Mouse (Mus musculus): ENCODE results near the gene Sirt3. TPM values are rescaled to one million over a fixed set of nuclear protein-coding genes. Genes with fewer than 3 reads are reported as not detected.

The Sirt3 gene
- polyA plus RNA-seq, 1 experiment from 2014 or later = 42.1 TPM

DNA sequence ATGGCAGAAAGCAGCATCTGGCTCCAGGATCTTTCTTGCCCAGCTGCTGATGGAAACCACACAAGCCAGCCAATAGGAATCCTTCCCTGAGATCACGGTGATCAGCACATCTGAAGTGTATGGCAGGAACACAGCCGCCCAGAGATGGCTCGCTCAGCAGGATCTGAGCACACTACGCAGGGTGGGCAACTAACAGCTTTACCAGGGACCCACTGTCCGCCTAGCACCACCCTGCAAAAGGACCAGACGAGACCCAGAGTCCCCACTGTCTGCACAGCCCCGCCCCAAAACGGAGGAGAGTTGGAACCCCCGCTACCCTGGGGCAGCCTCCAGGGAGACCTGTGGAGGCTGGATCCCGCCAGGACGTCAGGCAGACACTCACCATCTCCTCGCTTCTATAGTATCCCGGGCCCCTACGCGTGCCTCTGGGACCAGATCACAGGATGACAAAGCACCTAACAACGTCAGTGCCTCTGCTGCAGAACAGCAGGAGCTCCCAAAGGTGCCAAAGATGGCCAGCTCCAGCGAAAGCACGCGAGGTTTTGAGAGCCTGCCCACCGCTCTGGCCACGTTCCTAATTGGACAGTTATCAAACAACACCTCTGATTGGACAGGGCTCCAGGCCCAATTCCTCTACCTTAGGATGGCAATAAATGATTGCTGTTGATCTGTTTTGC, 60.3 kb downstream of the Sirt3 start, which contains the start of gene Zfp941:
Zfp941 (minus strand) TSS at position 526 of the 677 bp plus-strand sequence.
- Histone ChIP-seq H3K36me3 (0 out of 2 replicates have a peak, but pooled peaks cover 9% of the 10 kb centered on the region), H3K27ac (peak within 1 kb of the TSS; percentile 90), H3K27me3 (no peaks in the 10 kb centered on the region), H3K9ac (replicated peaks) (peak within 1 kb of the TSS; percentile 82), H3K4me2 (replicated peaks) (peak within 1 kb of the TSS; percentile 70), H3K4me3 (replicated peaks) (peak within 1 kb of the TSS; percentile 66), H3K9me3 (no peaks in the 10 kb centered on the region), H3K4me1 (replicated peaks) (peaks cover 19% of the 10 kb centered on the region; the same call in 1 of the 2 replicates)
- ATAC-seq = peak; percentile 94
- 1% methylated on average over 21 of the region's 21 CpGs for WGBS

DNA sequence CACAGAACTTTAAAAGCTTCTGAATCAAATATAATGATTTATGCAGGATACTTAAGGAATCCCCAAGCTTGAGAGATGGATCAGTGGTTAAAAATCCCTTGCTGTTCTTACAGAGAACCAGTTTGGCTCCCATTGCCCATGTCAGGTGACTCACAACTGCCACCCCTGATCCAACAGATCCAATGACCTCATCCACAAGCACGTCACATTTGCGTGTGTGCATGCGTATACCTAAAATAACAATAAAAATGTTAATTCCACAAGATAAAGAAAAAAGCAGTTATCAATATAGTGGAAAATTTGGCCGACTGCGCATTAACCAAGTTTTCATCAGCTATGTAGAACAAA, 60.8 kb downstream of the Sirt3 start:
- peak; percentile 71 for ATAC-seq
- Histone ChIP-seq H3K4me3 (replicated peaks) (peak overlapping the region; percentile 66), H3K9me3 (no peaks in the 10 kb centered on the region), H3K36me3 (0 out of 2 replicates have a peak, but pooled peaks cover 9% of the 10 kb centered on the region), H3K27me3 (no peaks in the 10 kb centered on the region), H3K9ac (replicated peaks) (peak overlapping the region; percentile 82), H3K27ac (peak overlapping the region; percentile 90), H3K4me1 (replicated peaks) (peaks cover 20% of the 10 kb centered on the region; the same call in 1 of the 2 replicates), H3K4me2 (replicated peaks) (peak overlapping the region; percentile 70)
- 46% methylated on average over 5 of the region's 5 CpGs for WGBS

DNA sequence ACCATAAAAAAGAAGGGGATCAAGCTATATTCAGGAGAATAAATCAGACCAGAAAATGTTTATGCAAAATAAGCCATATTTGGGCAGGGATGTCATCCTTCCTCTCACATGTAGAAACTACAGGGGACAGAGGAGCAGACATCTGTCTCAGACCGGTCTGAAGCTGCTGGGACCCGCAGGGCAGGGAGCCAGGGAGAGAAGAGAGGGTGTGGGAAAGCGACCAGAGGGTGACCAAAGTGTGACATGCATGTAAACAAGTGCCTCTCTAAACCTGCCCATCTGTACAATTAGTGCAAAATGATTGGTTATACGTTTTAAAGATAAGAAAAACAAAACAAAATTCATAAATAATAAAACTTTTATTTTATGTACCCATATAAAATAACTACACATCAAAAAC, 61.9 kb downstream of the Sirt3 start:
- Histone ChIP-seq H3K4me1 (replicated peaks) (peaks cover 20% of the 10 kb centered on the region; the same call in 1 of the 2 replicates), H3K27me3 (no peaks in the 10 kb centered on the region), H3K27ac (no peak overlapping the region), H3K4me2 (replicated peaks) (peak overlapping the region; percentile 37), H3K9me3 (no peaks in the 10 kb centered on the region), H3K36me3 (0 out of 2 replicates have a peak, but pooled peaks cover 9% of the 10 kb centered on the region), H3K4me3 (replicated peaks) (no peak overlapping the region), H3K9ac (replicated peaks) (no peak overlapping the region)
- ATAC-seq = no peak
- WGBS = 66% methylated on average over 4 of the region's 4 CpGs

Other genes starting within 250 kb of the Sirt3 start
- gene Olfr53, start 235.9 kb downstream of the Sirt3 start, polyA plus RNA-seq (2015; fragmentation: Nextera tagmentation; extraction: Ambion mirVana) = not detected in 2 replicates
- gene Olfr539, start 222.4 kb downstream of the Sirt3 start, polyA plus RNA-seq (2015; fragmentation: Nextera tagmentation; extraction: Ambion mirVana) = 0.01 TPM in 1 of 2 replicates, not detected in the other
- gene Olfr45, start 200.4 kb downstream of the Sirt3 start, polyA plus RNA-seq (2015; fragmentation: Nextera tagmentation; extraction: Ambion mirVana) = not detected in 2 replicates
- gene Olfr541, start 185.0 kb downstream of the Sirt3 start, polyA plus RNA-seq (2015; fragmentation: Nextera tagmentation; extraction: Ambion mirVana) = not detected in 2 replicates
- gene Cyp2e1, start 118.6 kb downstream of the Sirt3 start, polyA plus RNA-seq (2015; fragmentation: Nextera tagmentation; extraction: Ambion mirVana) = not detected in 2 replicates
- gene Syce1, start 94.5 kb downstream of the Sirt3 start, polyA plus RNA-seq (2015; fragmentation: Nextera tagmentation; extraction: Ambion mirVana) = 0.22 and 0.24 TPM in 2 replicates
- gene Zfp941, start 60.1 kb downstream of the Sirt3 start, polyA plus RNA-seq (2015; fragmentation: Nextera tagmentation; extraction: Ambion mirVana) = 20.4 and 24.4 TPM in 2 replicates
- gene Urah, start 47.3 kb downstream of the Sirt3 start, polyA plus RNA-seq (2015; fragmentation: Nextera tagmentation; extraction: Ambion mirVana) = not detected in 2 replicates
- gene Scgb1c1, start 36.8 kb downstream of the Sirt3 start, polyA plus RNA-seq (2015; fragmentation: Nextera tagmentation; extraction: Ambion mirVana) = not detected in 2 replicates
- gene Odf3, start 34.5 kb downstream of the Sirt3 start, polyA plus RNA-seq (2015; fragmentation: Nextera tagmentation; extraction: Ambion mirVana) = 0.13 TPM in 1 of 2 replicates, not detected in the other
- gene Gm45785, start 26.0 kb downstream of the Sirt3 start, polyA plus RNA-seq (2015; fragmentation: Nextera tagmentation; extraction: Ambion mirVana) = not detected in 2 replicates
- 89.3 and 98.1 TPM in 2 replicates for gene Ric8a, start 25.4 kb downstream of the Sirt3 start, polyA plus RNA-seq (2015; fragmentation: Nextera tagmentation; extraction: Ambion mirVana)
- gene Bet1l, start 24.7 kb downstream of the Sirt3 start, polyA plus RNA-seq (2015; fragmentation: Nextera tagmentation; extraction: Ambion mirVana) = 37.7 and 38.0 TPM in 2 replicates
- 287 and 302 TPM in 2 replicates for gene Psmd13, start 341 bp downstream of the Sirt3 start, polyA plus RNA-seq (2015; fragmentation: Nextera tagmentation; extraction: Ambion mirVana)
- gene Cox8b, start 18.1 kb upstream of the Sirt3 start, polyA plus RNA-seq (2015; fragmentation: Nextera tagmentation; extraction: Ambion mirVana) = not detected in 2 replicates
- 0.17 and 0.18 TPM in 2 replicates for gene Nlrp6, start 38.6 kb upstream of the Sirt3 start, polyA plus RNA-seq (2015; fragmentation: Nextera tagmentation; extraction: Ambion mirVana)
- 8.4 and 8.7 TPM in 2 replicates for gene Pgghg, start 59.1 kb upstream of the Sirt3 start, polyA plus RNA-seq (2015; fragmentation: Nextera tagmentation; extraction: Ambion mirVana)
- 0.22 and 0.27 TPM in 2 replicates for gene Ifitm5, start 68.0 kb upstream of the Sirt3 start, polyA plus RNA-seq (2015; fragmentation: Nextera tagmentation; extraction: Ambion mirVana)
- not detected in 2 replicates for gene Gm45717, start 73.6 kb upstream of the Sirt3 start, polyA plus RNA-seq (2015; fragmentation: Nextera tagmentation; extraction: Ambion mirVana)
- 125 and 144 TPM in 2 replicates for gene Ifitm2, start 73.7 kb upstream of the Sirt3 start, polyA plus RNA-seq (2015; fragmentation: Nextera tagmentation; extraction: Ambion mirVana)
- 10.2 and 10.3 TPM in 2 replicates for gene Ifitm1, start 84.9 kb upstream of the Sirt3 start, polyA plus RNA-seq (2015; fragmentation: Nextera tagmentation; extraction: Ambion mirVana)
- 22.6 and 26.2 TPM in 2 replicates for gene Ifitm3, start 128.5 kb upstream of the Sirt3 start, polyA plus RNA-seq (2015; fragmentation: Nextera tagmentation; extraction: Ambion mirVana)
- 0.51 and 0.54 TPM in 2 replicates for gene Ifitm6, start 135.6 kb upstream of the Sirt3 start, polyA plus RNA-seq (2015; fragmentation: Nextera tagmentation; extraction: Ambion mirVana)
- not detected in 2 replicates for gene Gm17387, start 146.8 kb upstream of the Sirt3 start, polyA plus RNA-seq (2015; fragmentation: Nextera tagmentation; extraction: Ambion mirVana)
- 44.1 and 48.3 TPM in 2 replicates for gene B4galnt4, start 178.8 kb upstream of the Sirt3 start, polyA plus RNA-seq (2015; fragmentation: Nextera tagmentation; extraction: Ambion mirVana)
- 0.14 and 0.15 TPM in 2 replicates for gene Pkp3, start 195.9 kb upstream of the Sirt3 start, polyA plus RNA-seq (2015; fragmentation: Nextera tagmentation; extraction: Ambion mirVana)
- gene Sigirr, start 218.3 kb upstream of the Sirt3 start, polyA plus RNA-seq (2015; fragmentation: Nextera tagmentation; extraction: Ambion mirVana) = 1.8 and 2.6 TPM in 2 replicates
- gene Ano9, start 235.5 kb upstream of the Sirt3 start, polyA plus RNA-seq (2015; fragmentation: Nextera tagmentation; extraction: Ambion mirVana) = 0.07 and 0.35 TPM in 2 replicates
- gene Ptdss2, start 240.1 kb upstream of the Sirt3 start, polyA plus RNA-seq (2015; fragmentation: Nextera tagmentation; extraction: Ambion mirVana) = 77.4 TPM in 2 replicates

All from midbrain, embryonic 13.5 days (tissue).